8 mouse cellular contexts compared by ENCODE assay signal in the genomic region with DNA sequence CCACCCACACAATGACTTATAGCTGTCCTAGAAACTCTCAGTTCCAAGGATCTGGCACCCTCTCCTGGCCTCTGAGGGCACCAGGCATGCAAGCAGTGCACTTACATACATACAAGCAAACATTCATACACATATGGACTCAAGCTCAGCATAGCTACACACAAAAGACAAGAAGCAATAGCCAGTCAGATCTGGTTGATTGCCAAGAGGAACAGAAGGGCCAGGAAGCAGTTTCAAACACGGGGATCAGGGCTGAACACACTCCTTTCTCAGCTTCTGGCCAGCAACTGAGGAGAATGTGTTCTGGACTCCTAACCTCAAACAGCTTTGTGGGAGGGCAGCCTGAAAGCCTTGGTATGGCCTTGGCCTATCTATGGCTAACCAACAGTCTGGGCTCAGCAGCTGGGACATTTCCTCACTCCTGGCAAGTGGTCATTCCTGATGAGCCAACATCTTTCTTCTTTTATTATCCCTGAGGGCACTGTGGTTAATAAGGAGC. TPM values are rescaled to one million over a fixed set of nuclear protein-coding genes. Genes with fewer than 3 reads are reported as not detected.
DNase-seq lines count a peak whose midpoint lies in the region; ATAC-seq and TF ChIP-seq lines count a peak whose summit lies in the region.

No protein-coding gene starts in this region.

- TF ChIP-seq CTCF in Patski (IDR thresholded peaks at IDR 0.05) = peak; percentile 54

- no peaks in the 10 kb centered on the region for H3K27me3 ChIP-seq in heart, embryonic 10.5 days (ENCODE audit: insufficient read depth, poor library complexity, severe bottlenecking)
- no peaks in the 10 kb centered on the region for H3K27me3 ChIP-seq in Patski
- no peaks in the 10 kb centered on the region for H3K27me3 ChIP-seq in forebrain, embryonic 15.5 days

- 68% methylated on average over 1 of the region's 1 CpGs for WGBS in heart, embryonic 10.5 days
- 36% methylated on average over 1 of the region's 1 CpGs for WGBS in forebrain, embryonic 15.5 days

- no peaks in the 10 kb centered on the region for H3K9me3 ChIP-seq in heart, embryonic 10.5 days
- H3K9me3 ChIP-seq in forebrain, embryonic 15.5 days = no peaks in the 10 kb centered on the region

- H3K4me1 ChIP-seq in heart, embryonic 10.5 days = peaks cover 60% of the 10 kb centered on the region
- peaks cover 12% of the 10 kb centered on the region; the same call in 1 of the 2 replicates for H3K4me1 ChIP-seq in forebrain, embryonic 15.5 days

- no peak overlapping the region for H3K4me2 ChIP-seq in forebrain, embryonic 15.5 days (replicated peaks)

- CTCF ChIA-PET in Patski (lab: Charles Lee) = interaction anchor here (0.6 to 1.9 kb wide), 6 partner anchors 11 to 64 kb away, joined by 3 to 7 read pairs (median 3); no protein-coding TSS in a partner anchor

- DNase-seq in heart, postnatal 25 days (ENCODE audit: low spot score) = peak; percentile 16
- DNase-seq in heart, embryonic 10.5 days (ENCODE audit: low spot score) = no peak
- peak; percentile 68 for DNase-seq in Patski (ENCODE audit: low read depth, low spot score)
- peak; percentile 34 to 43 for DNase-seq in gastrocnemius, adult 8-10 months (ENCODE audit: low spot score in 2 of 2)
- DNase-seq in lung, postnatal 14 days = peak; percentile 17
- no peak for DNase-seq in right cerebral cortex, adult 2 months (ENCODE audit: low spot score in 2 of 2)
- no peak for DNase-seq in thymus, postnatal 36 days

- in situ Hi-C loops in Patski (cut with MboI; ENCODE audit: low pct_unique_long_range_greater_than_20kb) = no loop called here

- no peak overlapping the region for H3K4me3 ChIP-seq in heart, embryonic 10.5 days
- H3K4me3 ChIP-seq in forebrain, embryonic 15.5 days = no peak overlapping the region

- no peak overlapping the region for H3K9ac ChIP-seq in forebrain, embryonic 15.5 days (replicated peaks)

- ATAC-seq in Patski = peak; percentile 87
- no peak for ATAC-seq in forebrain, embryonic 15.5 days (replicated peaks)

- no peaks in the 10 kb centered on the region for H3K36me3 ChIP-seq in heart, embryonic 10.5 days
- H3K36me3 ChIP-seq in forebrain, embryonic 15.5 days = no peaks in the 10 kb centered on the region

- H3K27ac ChIP-seq in heart, embryonic 10.5 days = no peak overlapping the region
- H3K27ac ChIP-seq in forebrain, embryonic 15.5 days (replicated peaks) = no peak overlapping the region

- POLR2A ChIA-PET in Patski (lab: Charles Lee) = interaction anchor here (1.3 kb wide), 1 partner anchor 17 kb away, joined by 3 read pairs; no protein-coding TSS in a partner anchor

- intact Hi-C loops in heart, postnatal 25 days (cut with DNase I) = no loop called here

RNA-seq across cellular contexts. Expression of a gene that starts 25.8 kb away (rescaled TPM):
- total RNA-seq in heart, postnatal 25 days (2021) = 10 to 100 TPM; 40.3 to 47.7 TPM
- 29.9 and 36.0 TPM in 2 replicates for polyA plus RNA-seq in heart, embryonic 10.5 days (2016; fragmentation: Nextera tagmentation; extraction: Ambion mirVana)
- polyA plus RNA-seq in Patski (2021) = 73.4 TPM
- total RNA-seq in gastrocnemius, adult 8-10 months (2022) = 10 to 100 TPM; 20.8 to 28.2 (median 25.6) TPM
- polyA plus RNA-seq in forebrain, embryonic 15.5 days (2015; fragmentation: Nextera tagmentation; extraction: Ambion mirVana) = 30.9 and 31.0 TPM in 2 replicates

RNA-seq across cellular contexts. Expression of a gene that starts 54.5 kb away (rescaled TPM):
- 1 to 10 TPM; 8.2 to 8.6 TPM for total RNA-seq in heart, postnatal 25 days (2021)
- polyA plus RNA-seq in heart, embryonic 10.5 days (2016; fragmentation: Nextera tagmentation; extraction: Ambion mirVana) = 11.8 and 12.7 TPM in 2 replicates
- 7.7 TPM for polyA plus RNA-seq in Patski (2021)
- 1 to 10 TPM; 2.1 to 2.7 (median 2.4) TPM for total RNA-seq in gastrocnemius, adult 8-10 months (2022)
- polyA plus RNA-seq in forebrain, embryonic 15.5 days (2015; fragmentation: Nextera tagmentation; extraction: Ambion mirVana) = 5.4 and 5.7 TPM in 2 replicates

RNA-seq across cellular contexts. Expression of a gene that starts 57.0 kb away (rescaled TPM):
- 10 to 100 TPM; 29.5 to 32.4 TPM for total RNA-seq in heart, postnatal 25 days (2021)
- 168 and 174 TPM in 2 replicates for polyA plus RNA-seq in heart, embryonic 10.5 days (2016; fragmentation: Nextera tagmentation; extraction: Ambion mirVana)
- polyA plus RNA-seq in Patski (2021) = 385 TPM
- 10 to 100 TPM; 16.6 to 19.3 (median 17.9) TPM for total RNA-seq in gastrocnemius, adult 8-10 months (2022)
- polyA plus RNA-seq in forebrain, embryonic 15.5 days (2015; fragmentation: Nextera tagmentation; extraction: Ambion mirVana) = 165 and 171 TPM in 2 replicates

Comparison
In these comparisons a context has a peak if more than half of its experiments do, and no peak if none do; other contexts are left out.
1. DNase-seq: peak in heart, postnatal 25 days (single experiment), Patski (single experiment), gastrocnemius, adult 8-10 months (2 of 2) and lung, postnatal 14 days (single experiment); none in heart, embryonic 10.5 days (single experiment), right cerebral cortex, adult 2 months (0 of 2) and thymus, postnatal 36 days (0 of 2).